Mouse (Mus musculus) small intestine, adult 2 months (tissue): ENCODE measurements around the gene Obox7. TPM values are rescaled to one million over a fixed set of nuclear protein-coding genes. Genes with fewer than 3 reads are reported as not detected.
"Not testable (repeated sequence)": the region's sequence is repeated elsewhere in the genome, so short reads cannot be mapped to it uniquely, and the experiment has no call there.

Experiments used
- H3K27ac ChIP-seq: fragments of 200-500 bp; 2 replicates; pipeline ENCODE4 v1.5.1; 2012; ENCODE audit warnings: low read depth, low read length, control low read depth, inconsistent platforms; ENCODE audit not compliant: insufficient read depth
- H3K27me3 ChIP-seq: fragments of 200-500 bp; 2 replicates; pipeline ENCODE4 v1.6.1; 2012; ENCODE audit warnings: mild to moderate bottlenecking, moderate library complexity, low read length, inconsistent platforms; ENCODE audit not compliant: control insufficient read depth, insufficient read depth
- H3K36me3 ChIP-seq: fragments of 200-500 bp; 2 replicates; pipeline ENCODE4 v1.6.1; 2012; ENCODE audit warnings: mild to moderate bottlenecking, low read length, control low read depth, inconsistent platforms; ENCODE audit not compliant: control insufficient read depth, insufficient read depth
- H3K4me1 ChIP-seq: fragments of 200-500 bp; 2 replicates; pipeline ENCODE4 v1.6.1; 2012; ENCODE audit warnings: low read length, inconsistent platforms, mixed read lengths; ENCODE audit not compliant: control insufficient read depth, insufficient read depth, insufficient read length
- H3K4me3 ChIP-seq: fragments of 200-500 bp; 2 replicates; pipeline ENCODE4 v1.5.1; 2012; ENCODE audit warnings: low read depth, mild to moderate bottlenecking, control low read depth, inconsistent platforms, low read length, moderate library complexity
- WGBS: fragments of 180-500 bp; shearing (Covaris S2); methylation state at CpG from one replicate; pipeline ENCODE4 v1.1.7; 2018; 5-methylcytosine and 5-hydroxymethylcytosine counted together
- polyA plus RNA-seq: library from polyadenylated mRNA; depleted of rRNA; stranded (reverse); fragments of >200 nt; gene quantifications from 2 replicates; pipeline ENCODE4 v1.2.3, GENCODE M21; 2012; rRNA removed

Obox7 gene
- polyA plus RNA-seq, result not detected in 2 replicates

DNA sequence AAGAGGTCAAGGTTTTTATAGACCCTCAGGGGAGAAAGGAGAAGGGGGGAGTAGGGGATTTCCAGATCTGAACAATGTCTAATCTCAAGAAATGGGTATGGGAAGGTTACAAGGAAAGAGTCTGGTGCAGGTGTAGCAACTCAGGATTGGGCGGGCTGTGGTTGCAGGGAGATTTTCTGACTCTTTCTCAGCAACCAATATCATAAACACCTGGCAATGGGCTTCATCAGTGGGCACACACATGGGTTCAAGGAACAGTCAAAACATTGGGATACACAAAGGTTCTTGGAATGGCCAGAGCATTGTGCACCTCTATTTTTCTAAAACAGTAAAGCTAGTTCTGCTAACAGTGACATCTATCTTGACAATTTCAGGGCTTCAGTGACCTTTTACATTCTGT, at the start of gene Obox7:
TSS of gene Obox7 (plus strand) at position 301 of the 400 bp plus-strand sequence.
- not testable (repeated sequence) for H3K27ac ChIP-seq, H3K4me1 ChIP-seq, H3K4me3 ChIP-seq, H3K36me3 ChIP-seq, H3K27me3 ChIP-seq
- WGBS, result 67% methylated on average over 1 of the region's 1 CpGs

- H3K27ac ChIP-seq, result not testable (repeated sequence)
- WGBS, result 10% methylated on average over 95 of the region's 132 CpGs
Observed at GRCm38 (mm10) chr7:14622556-14623542, 36.4 kb upstream of the Obox7 start.

More at GRCm38 (mm10) chr7:14622556-14623542, 36.4 kb upstream of the Obox7 start:
- H3K27me3 ChIP-seq, H3K4me1 ChIP-seq, H3K36me3 ChIP-seq: not testable (repeated sequence)
- peak overlapping the region; percentile 30 for H3K4me3 ChIP-seq

Other genes starting within 250 kb of the Obox7 start
- gene Sult2a8, start 212.7 kb upstream of the Obox7 start, polyA plus RNA-seq, result not detected in 2 replicates
- gene Sult2a7, start 165.3 kb upstream of the Obox7 start, polyA plus RNA-seq, result not detected in 2 replicates
- not detected in 2 replicates for gene Vmn1r90, start 96.0 kb upstream of the Obox7 start, polyA plus RNA-seq